Comparison of ENCODE assay signal across 7 mouse cellular contexts in the genomic region with DNA sequence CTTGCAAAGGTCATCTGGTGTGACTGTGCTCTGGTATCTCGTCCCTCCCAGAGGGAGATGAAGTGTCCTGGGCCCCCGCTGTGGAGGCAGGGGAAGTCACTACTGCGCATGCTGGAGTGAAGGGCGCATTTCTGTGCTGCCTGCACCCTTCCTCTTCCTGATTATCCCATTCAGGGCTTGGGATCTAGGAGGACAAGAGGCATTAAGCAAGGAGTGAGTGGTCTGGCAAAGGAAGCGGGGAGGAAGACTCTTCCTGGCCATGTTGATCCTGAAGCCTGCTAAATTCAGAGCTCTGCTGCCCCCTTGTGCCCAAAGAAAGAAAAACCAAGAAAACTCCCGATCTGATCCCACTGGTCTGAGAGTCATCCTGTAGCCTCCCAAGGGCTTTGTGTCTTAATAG. TPM values are rescaled to one million over a fixed set of nuclear protein-coding genes. Genes with fewer than 3 reads are reported as not detected.
DNase-seq lines count a peak whose midpoint lies in the region; ATAC-seq and TF ChIP-seq lines count a peak whose summit lies in the region.

No protein-coding gene starts in this region.

- 29% methylated on average over 6 of the region's 6 CpGs for WGBS in hindbrain, embryonic 15.5 days

- intact Hi-C loops in gastrocnemius, adult 2 months (cut with DNase I): loop anchor here (2.0 to 5.0 kb wide), 2 partner anchors 18 to 151 kb away; no protein-coding TSS in a partner anchor

- H3K27ac ChIP-seq in gastrocnemius, adult 2 months: peak overlapping the region; percentile 91
- H3K27ac ChIP-seq in hindbrain, embryonic 15.5 days (replicated peaks): no peak overlapping the region

- peaks cover 3% of the 10 kb centered on the region; the same call in 1 of the 2 replicates for H3K4me1 ChIP-seq in hindbrain, embryonic 15.5 days (replicated peaks)

- no peaks in the 10 kb centered on the region for H3K27me3 ChIP-seq in hindbrain, embryonic 15.5 days

- peak overlapping the region; percentile 41 for H3K4me2 ChIP-seq in hindbrain, embryonic 15.5 days

- H3K9me3 ChIP-seq in hindbrain, embryonic 15.5 days: no peaks in the 10 kb centered on the region

- DNase-seq in adrenal gland, adult (ENCODE audit: inconsistent age in 2 of 2, low spot score in 1 of 2): peak; percentile 63 to 88
- peak; percentile 48 to 80 for DNase-seq in cerebellum, postnatal 4 days (ENCODE audit: low spot score in 2 of 2)
- DNase-seq in gastrocnemius, adult 2 months: peak; percentile 78
- DNase-seq in left cerebral cortex, adult 18-20 months (ENCODE audit: low spot score in 2 of 2): peak; percentile 69 to 79
- DNase-seq in right cerebral cortex, postnatal 10 days (ENCODE audit: low spot score in 2 of 2): peak; percentile 69 to 84

- TF ChIP-seq CTCF in gastrocnemius, adult 2 months (IDR thresholded peaks at IDR 0.05): peak; percentile 77

- H3K9ac ChIP-seq in hindbrain, embryonic 15.5 days: peak overlapping the region; percentile 21; the same call in 1 of the 2 replicates

- peak; percentile 63; the same call in 1 of the 2 replicates for ATAC-seq in hindbrain, embryonic 15.5 days (ENCODE audit: low FRiP score, low read depth)
- ATAC-seq in megakaryocyte, adult 5-6 weeks (ENCODE audit: poor library complexity, severe bottlenecking): peak; percentile 87

- peak overlapping the region; percentile 64 for H3K4me3 ChIP-seq in gastrocnemius, adult 2 months
- H3K4me3 ChIP-seq in hindbrain, embryonic 15.5 days: no peak overlapping the region

- H3K36me3 ChIP-seq in hindbrain, embryonic 15.5 days: no peaks in the 10 kb centered on the region

RNA-seq across cellular contexts. Expression of a gene that starts 13.6 kb away (rescaled TPM):
- 1 to 10 TPM; 1.5 to 3.0 TPM for total RNA-seq in gastrocnemius, adult 2 months (2021)
- polyA plus RNA-seq in hindbrain, embryonic 15.5 days (2015; fragmentation: Nextera tagmentation; extraction: Ambion mirVana): 1.5 and 1.6 TPM in 2 replicates
- under 1 TPM; 0.60 to 0.66 TPM for total RNA-seq in left cerebral cortex, adult 18-20 months (2021)
- total RNA-seq in megakaryocyte, adult 5-6 weeks (2015): 0.22 and 1.9 TPM in 2 replicates
- total RNA-seq in megakaryocyte, adult 5-6 weeks (2017): 0.37 and 1.2 TPM in 2 replicates
